In the genomic region with DNA sequence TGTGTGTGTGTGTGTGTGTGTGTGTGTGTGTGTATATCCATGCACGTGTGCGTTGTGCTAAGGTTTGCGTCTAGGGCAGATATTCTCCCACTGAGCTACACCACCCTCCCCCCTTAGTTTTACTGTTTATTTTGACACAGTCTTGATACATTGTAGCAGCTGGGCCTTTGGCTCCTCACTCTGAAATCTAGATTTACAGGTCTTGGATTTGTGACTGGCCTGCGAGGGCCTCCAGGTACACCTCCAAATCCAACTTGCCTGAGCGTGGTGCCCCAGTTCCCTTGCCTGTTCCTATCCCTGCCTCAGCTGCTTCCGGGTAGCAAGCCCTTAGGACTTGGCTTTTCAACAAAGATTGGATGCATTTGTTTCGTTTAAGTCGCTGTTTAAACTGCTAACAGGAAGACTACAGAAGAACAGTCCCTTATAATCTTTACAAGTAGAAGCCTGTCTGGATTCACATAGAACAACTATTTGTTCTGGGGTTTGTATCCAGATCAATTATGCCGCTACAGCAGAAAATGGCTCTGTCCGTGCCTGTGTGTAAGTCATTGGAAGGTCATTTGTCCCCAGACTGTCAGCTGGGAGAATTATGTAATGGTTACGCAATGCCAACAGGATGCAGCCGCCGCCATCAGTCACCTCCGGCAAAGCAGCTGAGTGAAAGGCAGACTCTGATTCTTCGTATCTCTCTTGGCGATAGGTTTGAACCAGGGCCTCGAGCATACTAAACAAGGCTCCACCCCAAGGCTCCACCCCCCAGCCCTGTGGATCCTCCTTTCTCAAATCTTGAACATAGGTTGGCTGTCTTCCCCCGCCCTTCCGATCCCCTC, we compare ENCODE assay signal across 8 mouse cellular contexts. TPM values are rescaled to one million over a fixed set of nuclear protein-coding genes. Genes with fewer than 3 reads are reported as not detected.
A peak's percentile ranks its signal among the peaks of the same experiment; 100 is the strongest.
DNase-seq lines count a peak whose midpoint lies in the region; ATAC-seq and TF ChIP-seq lines count a peak whose summit lies in the region.

No protein-coding gene starts in this region.

- H3K36me3 ChIP-seq in intestine, postnatal 0 days (ENCODE audit: control insufficient read depth, insufficient read depth) = peaks cover 24% of the 10 kb centered on the region
- H3K36me3 ChIP-seq in midbrain, embryonic 11.5 days (ENCODE audit: control insufficient read depth, insufficient read depth, low read length) = peaks cover 19% of the 10 kb centered on the region

- no peaks in the 10 kb centered on the region for H3K9me3 ChIP-seq in intestine, postnatal 0 days (ENCODE audit: control insufficient read depth)
- H3K9me3 ChIP-seq in midbrain, embryonic 11.5 days (ENCODE audit: control insufficient read depth, low read length) = no peaks in the 10 kb centered on the region

- peaks cover 14% of the 10 kb centered on the region; the same call in 1 of the 2 replicates for H3K4me1 ChIP-seq in intestine, postnatal 0 days (replicated peaks; ENCODE audit: control insufficient read depth, insufficient read depth, low read length)
- H3K4me1 ChIP-seq in midbrain, embryonic 11.5 days (ENCODE audit: control insufficient read depth, insufficient read depth, low read length) = peaks cover 6% of the 10 kb centered on the region; the same call in 1 of the 2 replicates

- H3K4me3 ChIP-seq in intestine, postnatal 0 days (ENCODE audit: low read depth, low read length) = no peak overlapping the region
- H3K4me3 ChIP-seq in midbrain, embryonic 11.5 days (ENCODE audit: low read depth, low read length) = no peak overlapping the region

- ATAC-seq in intestine, postnatal 0 days = no peak
- no peak for ATAC-seq in midbrain, embryonic 11.5 days (ENCODE audit: low FRiP score)
- no peak for ATAC-seq in cerebellum, adult (ENCODE audit: insufficient number of reproducible peaks, low FRiP score, low TSS enrichment)

- peak overlapping the region; percentile 55 for H3K27ac ChIP-seq in intestine, postnatal 0 days (ENCODE audit: low read depth, low read length)
- H3K27ac ChIP-seq in midbrain, embryonic 11.5 days (ENCODE audit: low read depth, low read length) = no peak overlapping the region

- H3K4me2 ChIP-seq in intestine, postnatal 0 days (replicated peaks; ENCODE audit: low read depth) = no peak overlapping the region
- H3K4me2 ChIP-seq in midbrain, embryonic 11.5 days = no peak overlapping the region

- H3K27me3 ChIP-seq in intestine, postnatal 0 days (replicated peaks; ENCODE audit: control insufficient read depth, insufficient read depth, low read length) = no peaks in the 10 kb centered on the region
- no peaks in the 10 kb centered on the region for H3K27me3 ChIP-seq in midbrain, embryonic 11.5 days (ENCODE audit: control insufficient read depth, insufficient read depth, low read length)

- DNase-seq in adrenal gland, adult 2 months = peak; percentile 88
- peak; percentile 75 for DNase-seq in gastrocnemius, adult 18-20 months (ENCODE audit: low spot score)
- peak; percentile 77 to 84 for DNase-seq in lung, adult 18-20 months
- no peak for DNase-seq in midbrain, embryonic 11.5 days (ENCODE audit: low spot score, missing footprints)
- DNase-seq in cerebellum, postnatal 36 days = no peak
- no peak for DNase-seq in spleen, postnatal 36 days (ENCODE audit: low spot score in 2 of 2)

- H3K9ac ChIP-seq in intestine, postnatal 0 days (ENCODE audit: low read depth, low read length) = no peak overlapping the region; the same call in 1 of the 2 replicates
- H3K9ac ChIP-seq in midbrain, embryonic 11.5 days (ENCODE audit: low read length) = no peak overlapping the region

- 51% methylated on average over 19 of the region's 19 CpGs for WGBS in intestine, postnatal 0 days
- WGBS in midbrain, embryonic 11.5 days = 94% methylated on average over 19 of the region's 19 CpGs

- TF ChIP-seq CTCF in intestine, postnatal 0 days (IDR thresholded peaks at IDR 0.05; ENCODE audit: low read depth) = no peak

RNA-seq across cellular contexts. Expression of a gene that starts 31.7 kb away (rescaled TPM):
- total RNA-seq in adrenal gland, adult 2 months (2021) = 100 to 1,000 TPM; 117 to 175 TPM
- polyA plus RNA-seq in adrenal gland, adult 2 months (2012; rRNA removed) = 140 and 161 TPM in 2 replicates
- total RNA-seq in gastrocnemius, adult 18-20 months (2021) = 10 to 100 TPM; 52.1 to 53.3 TPM
- 22.8 and 23.9 TPM in 2 replicates for polyA plus RNA-seq in intestine, postnatal 0 days (2015; fragmentation: Nextera tagmentation; extraction: Ambion mirVana)
- 32.4 and 36.7 TPM in 2 replicates for polyA plus RNA-seq in midbrain, embryonic 11.5 days (2014; fragmentation: Nextera tagmentation; extraction: Ambion mirVana)

Comparison
In these comparisons a context has a peak if more than half of its experiments do, and no peak if none do; other contexts are left out.
1. DNase-seq: peak in adrenal gland, adult 2 months (single experiment), gastrocnemius, adult 18-20 months (single experiment) and lung, adult 18-20 months (2 of 2); none in midbrain, embryonic 11.5 days (single experiment), cerebellum, postnatal 36 days (0 of 2) and spleen, postnatal 36 days (0 of 2).